Mouse (Mus musculus) liver, adult 2 months (tissue): Measurements from ENCODE around the gene Trim38.
A peak's percentile ranks its signal among the peaks of the same experiment; 100 is the strongest.

Source experiments
- CTCF ChIP-seq: fragments of 200-500 bp; IDR thresholded peaks from 2 replicates; pipeline ENCODE4 v1.5.1; 2011; ENCODE audit warnings: low read depth, low read length, control low read depth
- POLR2A ChIP-seq: fragments of 200-500 bp; IDR thresholded peaks from 2 replicates; pipeline ENCODE4 v1.6.1; 2011; ENCODE audit warnings: low read length, control low read depth; ENCODE audit not compliant: insufficient read depth; ENCODE audit errors: extremely low read depth

GRCm38 (mm10) chr13:23833053-23833452 is 63.3 kb downstream of the Trim38 start:
- TF ChIP-seq CTCF: peak; percentile 74
- no peak for TF ChIP-seq POLR2A
